Mouse (Mus musculus): ENCODE measurements at regions not wholly inside any gene's neighbourhood (a gene's known extent, or its start where the extent isn't known, plus 50 kb on each side); places are given as distances from the start of the nearest gene placed in this dataset.

DNA sequence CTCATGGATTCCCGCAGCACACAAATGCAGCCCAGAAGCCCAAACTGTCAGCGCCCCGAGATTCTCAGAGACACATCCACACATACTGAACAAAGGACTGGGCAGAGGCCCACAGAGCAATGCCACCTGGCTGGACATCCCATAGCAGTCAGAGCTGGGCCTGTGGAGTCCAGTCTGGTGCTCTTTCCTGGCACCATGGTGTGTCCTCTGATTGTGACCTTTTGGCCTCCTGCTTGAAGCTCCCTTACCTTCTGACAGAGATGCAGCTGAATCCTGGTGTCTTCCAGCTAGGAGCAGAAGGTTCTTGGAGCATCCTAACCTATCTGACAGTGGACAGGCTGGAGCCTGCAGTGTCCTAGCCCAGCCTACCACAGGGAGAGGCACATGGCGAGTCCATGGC is 87.5 kb upstream of the Wnt4 start:
- TF ChIP-seq GATA1 (IDR thresholded peaks at IDR 0.05; ENCODE audit: borderline replicate concordance, low read length) (no peak), FLI1 (IDR thresholded peaks at IDR 0.05; ENCODE audit: low read length) (no peak)

All from megakaryocyte, embryonic 14.5 days (primary cell).